Comparison of ENCODE assay signal across 17 mouse cellular contexts in genomic region chr15:25932497-25932896, GRCm38 (mm10). TPM values are rescaled to one million over a fixed set of nuclear protein-coding genes. Genes with fewer than 3 reads are reported as not detected.
DNase-seq lines count a peak whose midpoint lies in the region; ATAC-seq and TF ChIP-seq lines count a peak whose summit lies in the region.
"Had no signal": no experiment of that assay in that cellular context is flagged by ENCODE, and none has a peak within 500 bp of the region (broad histone marks: within the 10 kb centered on the region; RNA-seq: fewer than 3 reads in every experiment).

No protein-coding gene starts in this region.

- no peaks in the 10 kb centered on the region for H3K36me3 ChIP-seq in kidney, embryonic 15.5 days
- no peaks in the 10 kb centered on the region for H3K36me3 ChIP-seq in intestine, postnatal 0 days (ENCODE audit: control insufficient read depth, insufficient read depth)
- H3K36me3 ChIP-seq in midbrain, embryonic 14.5 days (ENCODE audit: control insufficient read depth, insufficient read depth, low read length): no peaks in the 10 kb centered on the region
- H3K36me3 ChIP-seq: embryonic facial prominence, embryonic 15.5 days; forebrain, embryonic 12.5 days; limb, embryonic 12.5 days had no signal

- intact Hi-C loops in gastrocnemius, adult 2 months (cut with DNase I): no loop called here
- intact Hi-C loops in left cerebral cortex, postnatal 25 days (cut with DNase I): no loop called here

- H3K4me1 ChIP-seq in kidney, embryonic 15.5 days: peaks cover 35% of the 10 kb centered on the region
- H3K4me1 ChIP-seq in intestine, postnatal 0 days (replicated peaks; ENCODE audit: control insufficient read depth, insufficient read depth, low read length): 0 out of 2 replicates have a peak, but pooled peaks cover 7% of the 10 kb centered on the region
- H3K4me1 ChIP-seq in midbrain, embryonic 14.5 days (ENCODE audit: control insufficient read depth, insufficient read depth, low read length): no peaks in the 10 kb centered on the region

- TF ChIP-seq CTCF in gastrocnemius, adult 2 months (IDR thresholded peaks at IDR 0.05): no peak
- TF ChIP-seq CTCF in intestine, postnatal 0 days (IDR thresholded peaks at IDR 0.05; ENCODE audit: low read depth): no peak

- no peaks in the 10 kb centered on the region for H3K27me3 ChIP-seq in kidney, embryonic 15.5 days
- H3K27me3 ChIP-seq in intestine, postnatal 0 days (replicated peaks; ENCODE audit: control insufficient read depth, insufficient read depth, low read length): no peaks in the 10 kb centered on the region
- H3K27me3 ChIP-seq in midbrain, embryonic 14.5 days (ENCODE audit: control insufficient read depth, insufficient read depth, low read length): no peaks in the 10 kb centered on the region
- H3K27me3 ChIP-seq: embryonic facial prominence, embryonic 15.5 days; forebrain, embryonic 12.5 days; limb, embryonic 12.5 days had no signal

- ATAC-seq in kidney, embryonic 15.5 days (replicated peaks; ENCODE audit: low FRiP score): no peak
- peak; percentile 79 for ATAC-seq in intestine, postnatal 0 days
- ATAC-seq in midbrain, embryonic 14.5 days (ENCODE audit: low FRiP score, low TSS enrichment): no peak
- ATAC-seq: inflammation-experienced regulatory T-cells, adult 6 months; midbrain, embryonic 16.5 days had no signal

- no peak overlapping the region for H3K4me2 ChIP-seq in kidney, embryonic 15.5 days
- H3K4me2 ChIP-seq in intestine, postnatal 0 days (replicated peaks; ENCODE audit: low read depth): peak overlapping the region; percentile 53; the same call in 1 of the 2 replicates
- H3K4me2 ChIP-seq in midbrain, embryonic 14.5 days (ENCODE audit: low read length): no peak overlapping the region
- H3K4me2 ChIP-seq: embryonic facial prominence, embryonic 15.5 days; forebrain, embryonic 12.5 days; limb, embryonic 12.5 days had no signal

- 81% methylated on average over 9 of the region's 9 CpGs for WGBS in kidney, embryonic 15.5 days
- WGBS in intestine, postnatal 0 days: 31% methylated on average over 9 of the region's 9 CpGs
- 91% methylated on average over 9 of the region's 9 CpGs for WGBS in midbrain, embryonic 14.5 days

- no peak for DNase-seq in gastrocnemius, adult 2 months
- DNase-seq in gastrocnemius, postnatal 10 days: no peak
- DNase-seq in kidney, adult 9 months: no peak
- peak; percentile 85 for DNase-seq in adrenal gland, adult 2 months
- DNase-seq in midbrain, embryonic 14.5 days: no peak
- DNase-seq in left cerebral cortex, postnatal 25 days (ENCODE audit: low spot score in 2 of 2): no peak
- DNase-seq: cerebellum, adult 8-10 months; thymus, adult 2 months had no signal

- H3K9me3 ChIP-seq in kidney, embryonic 15.5 days (replicated peaks): no peaks in the 10 kb centered on the region
- no peaks in the 10 kb centered on the region for H3K9me3 ChIP-seq in intestine, postnatal 0 days (ENCODE audit: control insufficient read depth)
- no peaks in the 10 kb centered on the region for H3K9me3 ChIP-seq in midbrain, embryonic 14.5 days (ENCODE audit: control insufficient read depth, low read length)
- H3K9me3 ChIP-seq: embryonic facial prominence, embryonic 15.5 days; forebrain, embryonic 12.5 days; limb, embryonic 12.5 days had no signal

- no peak overlapping the region for H3K9ac ChIP-seq in kidney, embryonic 15.5 days
- H3K9ac ChIP-seq in intestine, postnatal 0 days (ENCODE audit: low read depth, low read length): 0 out of 2 replicates have a peak overlapping the region, but pooled peaks have one; percentile 11
- H3K9ac ChIP-seq in midbrain, embryonic 14.5 days (replicated peaks; ENCODE audit: low read length): no peak overlapping the region
- H3K9ac ChIP-seq: embryonic facial prominence, embryonic 15.5 days; forebrain, embryonic 12.5 days; limb, embryonic 12.5 days had no signal

- H3K4me3 ChIP-seq in gastrocnemius, adult 2 months: no peak overlapping the region; the same call in 1 of the 2 replicates
- H3K4me3 ChIP-seq in kidney, embryonic 15.5 days (replicated peaks): no peak overlapping the region
- no peak overlapping the region for H3K4me3 ChIP-seq in intestine, postnatal 0 days (ENCODE audit: low read depth, low read length)
- H3K4me3 ChIP-seq in midbrain, embryonic 14.5 days (replicated peaks; ENCODE audit: low read depth, low read length): no peak overlapping the region
- H3K4me3 ChIP-seq: embryonic facial prominence, embryonic 15.5 days; forebrain, embryonic 12.5 days; layer of hippocampus, adult 2 months; left cerebral cortex, adult 2 months; limb, embryonic 12.5 days had no signal

- H3K27ac ChIP-seq in gastrocnemius, adult 2 months: peak overlapping the region; percentile 93
- H3K27ac ChIP-seq in kidney, embryonic 15.5 days: peak overlapping the region; percentile 77
- H3K27ac ChIP-seq in intestine, postnatal 0 days (ENCODE audit: low read depth, low read length): peak overlapping the region; percentile 95
- H3K27ac ChIP-seq in midbrain, embryonic 14.5 days (replicated peaks; ENCODE audit: low read depth, low read length): no peak overlapping the region
- H3K27ac ChIP-seq: forebrain, embryonic 12.5 days; layer of hippocampus, adult 2 months; left cerebral cortex, adult 2 months; limb, embryonic 12.5 days had no signal

RNA-seq across cellular contexts. Expression of gene Zfp622, which starts 51.7 kb away (rescaled TPM):
- total RNA-seq in gastrocnemius, adult 2 months (2021): 10 to 100 TPM; 22.6 to 25.5 TPM
- total RNA-seq in gastrocnemius, postnatal 10 days (2021): 10 to 100 TPM; 29.5 to 32.4 TPM
- 28.6 and 32.8 TPM in 2 replicates for polyA plus RNA-seq in kidney, embryonic 15.5 days (2015; fragmentation: Nextera tagmentation; extraction: Ambion mirVana)
- 10 to 100 TPM; 30.1 to 40.1 TPM for total RNA-seq in adrenal gland, adult 2 months (2021)
- 26.8 TPM in 2 replicates for polyA plus RNA-seq in adrenal gland, adult 2 months (2012; rRNA removed)
- 23.3 and 24.4 TPM in 2 replicates for polyA plus RNA-seq in intestine, postnatal 0 days (2015; fragmentation: Nextera tagmentation; extraction: Ambion mirVana)
- polyA plus RNA-seq in midbrain, embryonic 14.5 days (2014; fragmentation: Nextera tagmentation; extraction: Ambion mirVana): 30.2 and 37.0 TPM in 2 replicates
- total RNA-seq in left cerebral cortex, postnatal 25 days (2021): 10 to 100 TPM; 42.5 to 42.6 TPM
